Mouse (Mus musculus) large intestine, adult 2 months (tissue): ENCODE measurements around the gene Slamf1. TPM values are rescaled to one million over a fixed set of nuclear protein-coding genes. Genes with fewer than 3 reads are reported as not detected.
"Not testable (repeated sequence)": the region's sequence is repeated elsewhere in the genome, so short reads cannot be mapped to it uniquely, and the experiment has no call there.

Experiments used
- DNase-seq: peaks from one replicate; pipeline ENCODE4 v3.0.0-alpha.2; 2012; ENCODE audit warnings: low read depth, low spot score
- WGBS: fragments of 180-500 bp; shearing (Covaris S2); methylation state at CpG from one replicate; pipeline ENCODE4 v1.1.7; 2018; 5-methylcytosine and 5-hydroxymethylcytosine counted together
- polyA plus RNA-seq: library from polyadenylated mRNA; depleted of rRNA; stranded (reverse); fragments of >200 nt; gene quantifications from 2 replicates; pipeline ENCODE4 v1.2.3, GENCODE M21; 2012; rRNA removed

The Slamf1 gene
- polyA plus RNA-seq, 1 experiment: 0.81 TPM

DNA sequence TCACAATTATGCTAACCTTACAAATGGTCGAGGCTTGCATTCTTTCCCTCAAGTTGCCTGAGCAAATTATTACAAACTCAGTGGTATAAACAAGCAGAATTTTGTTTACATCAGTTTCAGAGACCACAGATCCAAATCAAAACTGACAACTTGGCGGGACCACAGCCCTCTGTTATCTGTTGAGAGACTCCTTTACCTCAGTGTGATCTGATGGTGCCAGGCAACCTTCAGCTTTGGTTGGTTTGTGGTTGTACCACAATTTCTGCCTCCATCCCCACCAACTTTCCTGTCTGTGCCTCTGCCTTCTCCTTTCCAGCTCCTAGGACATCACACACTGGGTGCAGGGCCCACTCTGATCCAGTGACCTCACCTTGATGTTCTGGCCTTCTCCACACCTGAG lies 29.3 kb downstream of the Slamf1 start:
- WGBS: 55% methylated on average over 2 of the region's 2 CpGs
- DNase-seq: no peak

DNA sequence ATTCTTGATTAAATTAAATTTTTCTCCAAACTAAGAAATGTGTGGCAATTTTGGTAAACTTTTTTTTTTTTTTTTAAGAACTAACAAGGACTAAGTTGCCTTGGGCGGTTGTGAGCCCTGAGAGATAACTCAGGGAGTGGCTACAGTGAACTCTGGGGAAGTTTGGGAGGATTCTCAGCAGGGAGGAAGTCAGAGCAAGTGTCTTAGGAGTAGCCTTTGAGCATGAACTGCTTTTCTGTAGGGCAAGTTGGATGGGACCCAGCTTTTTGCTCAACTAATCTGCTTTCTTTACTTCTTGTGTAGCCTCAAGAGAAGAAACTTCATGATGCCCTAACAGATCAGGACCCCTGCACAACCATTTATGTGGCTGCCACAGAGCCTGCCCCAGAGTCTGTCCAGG lies 30.9 kb downstream of the Slamf1 start:
- DNase-seq: no peak
- 31% methylated on average over 1 of the region's 1 CpGs for WGBS

DNA sequence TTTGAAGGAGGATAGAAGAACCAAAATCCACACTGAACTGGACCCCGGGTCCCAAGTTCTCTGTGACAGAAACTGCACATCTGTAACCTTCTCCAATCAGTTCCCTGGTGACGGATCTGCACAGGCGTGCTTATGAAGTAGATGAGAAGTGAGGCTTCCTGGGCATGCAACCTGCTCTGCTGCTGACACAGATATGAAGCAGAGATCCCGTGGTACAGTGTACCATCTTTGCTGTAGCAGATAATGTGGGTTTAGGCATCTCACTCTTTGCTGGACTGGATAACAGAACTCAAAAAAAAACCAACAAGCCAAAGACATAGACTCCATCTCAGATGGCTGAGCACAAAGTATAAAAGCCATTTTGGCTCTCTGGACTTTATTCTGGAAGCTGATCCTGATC lies 32.7 kb downstream of the Slamf1 start:
- WGBS: 79% methylated on average over 4 of the region's 4 CpGs
- no peak for DNase-seq

DNA sequence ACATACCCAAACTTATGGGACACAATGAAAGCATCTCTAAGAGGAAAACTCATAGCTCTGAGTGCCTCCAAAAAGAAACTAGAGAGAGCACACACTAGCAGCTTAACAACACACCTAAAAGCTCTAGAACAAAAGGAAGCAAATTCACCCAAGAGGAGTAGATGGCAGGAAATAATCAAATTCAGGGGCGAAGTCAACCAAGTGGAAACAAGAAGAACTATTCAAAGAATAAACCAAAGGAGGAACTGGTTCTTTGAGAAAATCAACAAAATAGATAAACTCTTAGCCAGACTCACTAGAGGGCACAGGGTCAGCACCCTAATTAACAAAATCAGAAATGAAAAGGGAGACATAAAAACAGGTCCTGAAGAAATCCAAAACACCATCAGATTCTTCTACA lies 44.1 kb downstream of the Slamf1 start:
- 71% methylated on average over 1 of the region's 1 CpGs for WGBS

DNA sequence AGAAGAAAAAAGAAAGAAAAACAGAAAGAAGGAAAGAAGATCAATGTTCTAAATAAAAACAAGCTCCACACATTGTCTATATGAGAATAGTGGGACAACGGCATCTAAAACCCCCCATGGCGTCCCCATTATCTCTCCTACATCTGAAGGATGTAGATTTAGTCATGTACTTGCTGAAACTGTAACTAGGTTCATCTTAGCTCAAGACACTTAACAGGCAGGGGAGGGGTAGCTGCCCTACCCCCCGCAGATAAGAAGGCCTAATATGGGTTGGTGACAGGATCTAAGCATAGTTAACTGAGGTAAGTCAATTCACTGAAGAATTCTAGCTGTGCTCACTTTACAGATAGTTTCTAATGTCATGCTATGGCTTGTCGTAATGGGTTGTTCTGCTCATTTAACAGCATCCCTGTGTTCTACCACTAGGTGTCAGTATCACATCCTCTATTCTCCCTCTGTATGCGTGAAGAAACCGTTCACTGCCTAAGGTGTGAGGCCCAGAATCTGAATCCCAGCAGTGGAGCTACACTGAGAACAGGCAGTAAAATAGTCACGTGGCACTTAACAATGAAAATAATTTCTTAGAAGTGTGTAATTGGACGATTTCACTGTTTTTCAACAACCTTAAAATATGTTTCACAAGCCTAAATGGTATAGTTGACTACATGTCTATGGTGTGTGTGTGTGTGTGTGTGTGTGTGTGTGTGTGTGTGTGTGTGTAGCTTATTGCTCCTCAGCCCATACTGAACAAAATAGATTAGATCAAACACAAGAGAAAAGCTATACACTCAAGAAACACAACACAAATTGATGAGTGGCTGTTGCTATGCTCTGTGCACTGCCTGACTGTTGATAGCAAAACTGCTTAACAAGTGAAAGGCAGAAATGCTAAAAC lies 48.9 kb downstream of the Slamf1 start:
- 15% methylated on average over 8 of the region's 8 CpGs for WGBS

More for the DNA sequence above, 44.1 kb downstream of the Slamf1 start:
- DNase-seq: not testable (repeated sequence)

DNA sequence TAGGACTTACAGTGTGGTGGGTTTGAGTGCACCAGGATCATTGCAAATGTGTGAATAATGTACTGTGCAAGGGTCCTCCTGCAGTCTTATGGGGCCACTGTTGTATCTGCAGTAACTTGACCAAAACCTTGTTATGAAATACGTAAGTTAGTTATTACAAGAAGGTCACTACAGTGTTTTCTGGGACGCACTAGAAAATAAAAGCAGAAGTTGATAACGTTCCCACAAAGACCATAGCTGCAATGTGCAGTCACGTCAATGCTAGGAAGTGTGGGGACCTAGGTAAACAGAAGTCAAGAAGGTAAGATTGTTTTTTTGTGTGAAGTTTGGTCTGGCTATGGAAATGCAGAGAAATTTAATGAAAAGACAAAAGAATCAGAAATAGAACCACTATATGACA lies 50.1 kb downstream of the Slamf1 start:
- 73% methylated on average over 4 of the region's 4 CpGs for WGBS
- DNase-seq: no peak

More for the DNA sequence above, 48.9 kb downstream of the Slamf1 start:
- no peak for DNase-seq

DNA sequence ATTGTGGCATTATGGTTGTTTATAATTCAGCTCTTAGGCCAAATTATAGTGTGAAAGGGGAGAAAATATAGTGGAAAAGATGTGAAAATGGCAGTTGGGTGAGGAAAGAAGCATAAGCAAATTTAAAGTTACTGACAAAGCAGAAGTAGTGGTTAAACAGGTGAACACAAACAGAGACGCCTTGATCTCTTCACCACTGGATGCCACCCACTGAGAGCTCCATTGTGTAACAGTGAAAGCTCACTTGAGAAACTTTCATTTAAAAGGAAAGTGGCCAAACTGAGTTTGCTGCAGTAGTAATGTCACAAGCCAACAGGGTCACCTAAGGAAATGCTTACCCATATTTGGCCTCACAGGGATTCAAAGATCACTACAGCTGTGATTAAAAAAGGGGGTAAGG lies 54.4 kb downstream of the Slamf1 start:
- DNase-seq: no peak
- WGBS: 64% methylated on average over 1 of the region's 1 CpGs

DNA sequence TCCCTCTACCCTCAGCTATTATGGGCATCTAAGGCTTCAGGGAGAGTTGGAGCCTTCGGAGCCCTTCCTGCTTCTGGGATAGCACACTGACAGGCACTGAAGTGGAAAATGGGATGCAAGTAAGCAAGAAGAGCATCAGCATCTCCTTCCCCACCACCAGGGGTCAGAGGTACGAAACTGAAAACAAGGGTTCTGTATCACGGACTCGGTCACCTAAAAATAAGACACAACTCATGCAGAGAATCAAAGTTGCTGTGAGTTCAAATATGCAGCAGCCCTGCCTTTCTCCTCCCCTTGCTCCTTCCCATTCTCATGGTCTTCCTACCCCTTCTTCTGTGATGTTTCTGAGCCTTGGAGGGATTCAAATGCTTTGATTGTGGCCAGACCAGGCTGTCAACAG lies 58.5 kb downstream of the Slamf1 start:
- WGBS: 43% methylated on average over 4 of the region's 4 CpGs

DNA sequence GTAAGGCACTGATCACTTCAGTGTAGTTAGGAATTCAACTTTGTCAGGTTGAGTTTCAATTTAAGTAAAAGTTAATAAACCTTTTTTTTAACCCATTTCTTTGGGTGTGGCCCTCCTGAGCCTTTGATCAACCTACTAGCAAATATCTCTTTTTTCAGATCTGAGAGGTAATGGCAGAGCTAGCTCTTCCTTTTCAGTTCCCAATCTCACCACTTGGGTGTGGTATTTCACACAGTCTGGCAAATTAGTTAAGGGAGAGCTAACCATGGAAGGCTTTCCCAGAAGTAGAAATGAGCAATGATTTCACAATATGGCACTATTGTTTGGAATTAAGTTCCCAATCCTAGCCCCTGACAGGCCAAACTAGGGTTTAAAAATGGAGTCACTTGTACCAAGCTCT lies 59.2 kb downstream of the Slamf1 start:
- DNase-seq: no peak

More for the DNA sequence above, 58.5 kb downstream of the Slamf1 start:
- DNase-seq: no peak

DNA sequence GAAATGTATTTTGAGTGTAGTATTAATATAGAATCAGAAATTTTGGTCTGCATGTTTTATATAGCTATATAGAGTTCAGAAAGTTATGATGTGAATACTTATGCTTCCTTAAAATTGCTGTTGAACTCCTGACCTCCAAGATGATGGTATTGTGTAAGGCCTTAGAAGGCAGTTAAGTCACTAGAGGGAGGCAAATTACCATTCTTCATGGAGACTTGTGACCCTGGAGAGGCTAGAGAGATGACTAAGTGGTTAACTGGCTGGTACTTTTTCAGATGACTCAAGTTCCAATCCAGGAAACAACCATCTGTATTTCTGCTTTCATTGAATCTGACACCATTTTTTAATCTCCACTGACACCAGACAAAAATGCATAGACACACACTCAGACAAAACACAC lies 60.7 kb downstream of the Slamf1 start:
- no peak for DNase-seq

DNA sequence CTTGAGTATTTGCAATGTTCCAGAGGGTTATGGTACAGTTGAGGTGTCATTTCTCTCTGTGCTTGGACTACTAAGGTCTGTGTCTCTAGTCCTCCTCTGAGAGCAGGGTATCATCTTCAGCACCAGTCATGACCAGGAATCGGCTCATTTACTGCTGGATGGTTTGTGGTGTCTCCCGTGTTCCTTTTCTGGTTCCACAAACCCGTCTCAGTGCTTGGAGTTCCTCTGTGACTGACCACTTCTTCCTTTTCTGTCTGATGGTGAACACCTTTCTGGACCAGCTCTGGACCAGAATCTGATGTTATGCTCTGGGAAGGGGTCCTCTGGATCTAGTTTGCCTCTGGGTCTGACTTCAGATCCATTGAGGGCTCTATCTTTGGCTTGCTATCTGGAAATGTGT lies 72.6 kb downstream of the Slamf1 start, which contains the start of gene Cd84:
TSS of gene Cd84 (plus strand) at position 210 of the 400 bp plus-strand sequence.
- WGBS: 85% methylated on average over 3 of the region's 3 CpGs
- no peak for DNase-seq

DNA sequence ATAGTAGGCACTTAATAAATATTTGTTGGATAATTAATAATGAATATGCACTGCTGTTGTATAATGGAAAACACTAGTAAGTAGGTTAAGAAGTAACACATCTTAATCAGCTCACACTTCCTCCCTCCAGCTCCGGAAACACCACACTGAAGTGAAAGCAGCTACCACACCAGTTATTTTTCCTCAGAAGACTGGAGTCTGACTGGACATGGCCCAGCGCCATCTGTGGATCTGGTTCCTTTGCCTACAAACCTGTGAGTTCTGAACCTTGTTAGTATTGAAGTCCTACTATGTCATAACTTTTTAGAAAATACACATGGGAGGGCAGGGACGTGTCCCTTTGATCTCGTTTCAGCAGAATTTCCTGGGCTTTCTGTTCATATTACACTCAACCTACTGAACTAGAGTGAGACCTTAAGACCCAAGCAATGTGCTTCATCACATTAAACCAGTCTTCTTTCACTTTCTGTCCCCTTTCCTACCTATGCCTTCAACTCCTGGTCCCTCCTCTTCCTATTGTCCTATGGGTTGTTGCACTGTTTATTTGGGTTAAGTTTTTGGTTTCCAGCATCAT lies 73.6 kb downstream of the Slamf1 start:
- no peak for DNase-seq
- WGBS: 67% methylated on average over 4 of the region's 4 CpGs

DNA sequence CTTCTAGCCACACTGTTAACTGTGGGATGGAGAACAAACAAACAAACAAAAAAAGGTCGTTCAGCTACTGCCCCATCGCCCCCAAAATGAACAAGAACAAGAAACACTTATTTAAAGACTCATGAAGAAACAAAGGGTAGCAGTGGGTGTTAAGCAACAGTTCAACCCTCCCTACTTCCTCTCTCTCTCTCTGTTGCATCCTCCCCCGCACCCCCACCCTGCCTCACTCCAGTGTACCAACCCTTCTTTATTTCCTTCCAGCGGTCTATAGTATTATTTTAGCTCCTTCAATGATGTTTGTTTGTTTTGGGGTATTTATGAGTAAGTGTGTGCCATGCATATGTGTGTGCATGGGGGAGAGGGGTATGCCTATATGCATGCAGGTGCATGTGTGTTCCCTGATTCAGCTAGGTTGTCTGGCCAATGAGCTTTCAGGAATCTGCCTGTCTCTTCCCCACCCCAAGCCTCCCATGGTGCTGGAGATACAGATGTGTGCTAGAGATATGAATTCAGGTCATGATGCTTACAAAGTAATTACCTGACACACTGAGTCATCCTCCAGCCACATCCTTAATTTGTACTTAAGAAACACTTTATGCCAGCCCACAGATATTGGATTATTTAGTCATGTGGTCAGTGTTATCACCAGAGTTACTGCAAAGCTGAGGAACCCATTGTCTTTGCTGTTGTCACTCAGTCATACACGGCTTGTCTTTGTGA lies 78.3 kb downstream of the Slamf1 start:
- WGBS: 65% methylated on average over 5 of the region's 5 CpGs
- no peak for DNase-seq

DNA sequence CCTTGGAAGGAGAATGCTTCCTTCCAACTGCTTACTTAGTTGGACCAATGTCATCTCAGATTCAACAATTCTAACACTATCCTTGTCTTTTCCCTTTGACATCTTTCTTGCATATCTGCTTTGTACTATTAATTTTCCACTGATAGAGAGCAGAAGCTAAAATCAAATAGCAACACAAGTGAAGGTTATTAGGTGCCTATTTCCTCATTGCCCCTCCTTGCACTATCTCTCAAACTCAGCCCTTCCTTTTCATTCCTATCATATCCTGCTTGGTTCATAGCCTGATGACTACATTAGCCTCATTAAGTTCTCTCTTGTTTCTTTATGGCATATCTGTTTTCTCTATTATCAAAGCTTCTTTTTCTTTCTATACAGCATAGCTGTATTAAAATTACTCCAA lies 81.3 kb downstream of the Slamf1 start:
- DNase-seq: no peak

DNA sequence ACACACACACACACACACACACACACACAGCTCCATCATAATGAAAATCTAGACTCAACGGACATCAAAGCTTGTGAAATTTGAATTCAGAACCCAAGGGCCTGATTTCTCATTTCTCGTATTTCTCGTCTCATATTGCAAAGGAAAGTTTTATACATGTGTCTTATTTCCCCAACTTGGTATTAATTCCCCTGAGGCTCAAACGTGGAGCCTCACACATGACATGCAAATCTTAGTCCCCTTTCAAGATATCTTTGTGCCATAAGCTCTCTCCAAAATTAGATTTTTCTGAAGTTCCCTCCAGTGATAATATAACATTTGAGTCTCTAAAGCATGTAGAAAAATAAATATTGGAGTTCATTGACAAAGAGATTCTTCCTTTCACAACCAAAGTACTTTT lies 81.8 kb downstream of the Slamf1 start:
- WGBS: 85% methylated on average over 4 of the region's 4 CpGs
- no peak for DNase-seq

DNA sequence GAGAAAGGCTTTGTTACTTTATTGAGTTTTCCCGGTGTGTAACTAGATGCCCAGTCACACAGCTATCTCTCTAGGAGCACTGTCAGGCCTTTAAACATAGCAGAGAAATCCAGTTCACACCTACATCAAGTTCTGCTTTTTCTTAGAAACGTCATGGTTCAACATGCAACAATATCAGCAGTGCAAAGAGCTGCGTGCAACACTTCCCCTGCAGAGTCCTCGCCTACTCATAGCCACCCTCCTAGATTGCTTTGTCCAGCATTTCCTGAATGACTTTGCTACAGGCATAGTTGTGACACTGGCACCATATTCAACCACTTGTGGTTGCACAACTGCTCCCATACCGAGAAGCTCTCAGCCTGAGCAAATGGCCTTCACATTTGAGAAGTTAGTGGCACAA lies 82.5 kb downstream of the Slamf1 start:
- no peak for DNase-seq
- WGBS: 75% methylated on average over 5 of the region's 5 CpGs

Other genes starting within 250 kb of the Slamf1 start
- 2,801 and 3,610 TPM in 2 replicates for gene Itln1, start 231.8 kb upstream of the Slamf1 start, polyA plus RNA-seq
- 2.4 and 3.4 TPM in 2 replicates for gene Cd244a, start 207.9 kb upstream of the Slamf1 start, polyA plus RNA-seq
- 2.9 and 3.6 TPM in 2 replicates for gene Ly9, start 159.7 kb upstream of the Slamf1 start, polyA plus RNA-seq
- gene Slamf7, start 114.1 kb upstream of the Slamf1 start, polyA plus RNA-seq: 2.0 and 5.3 TPM in 2 replicates
- gene Cd48, start 85.1 kb upstream of the Slamf1 start, polyA plus RNA-seq: 12.7 and 13.5 TPM in 2 replicates
- 0.99 and 1.5 TPM in 2 replicates for gene Cd84, start 72.6 kb downstream of the Slamf1 start, polyA plus RNA-seq
- 0.06 and 0.21 TPM in 2 replicates for gene Gm10521, start 128.5 kb downstream of the Slamf1 start, polyA plus RNA-seq
- 2.8 and 2.9 TPM in 2 replicates for gene Slamf6, start 150.4 kb downstream of the Slamf1 start, polyA plus RNA-seq